Mouse (Mus musculus) granulocyte monocyte progenitor cell, adult 5-6 weeks (primary cell): ENCODE data around the gene Cltb. TPM values are rescaled to one million over a fixed set of nuclear protein-coding genes. Genes with fewer than 3 reads are reported as not detected.
"Not testable (repeated sequence)": the region's sequence is repeated elsewhere in the genome, so short reads cannot be mapped to it uniquely, and the experiment has no call there.

Experiments
- ATAC-seq: replicated peaks from 2 replicates; pipeline ENCODE4 v1.8.0; 2016; ENCODE audit warnings: mild to moderate bottlenecking, moderate TSS enrichment, inconsistent platforms; ENCODE audit not compliant: poor library complexity, severe bottlenecking
- total RNA-seq, 2 experiments: library from RNA; stranded (forward) in 1 of 2; stranded (reverse) in 1 of 2; fragments of 200-712, 200-1000 nt in 1 of 2; fragments of >200 nt in 1 of 2; fragmentation: Nextera tagmentation in 1 of 2; gene quantifications; 2 replicates each; pipeline ENCODE4 v1.2.3; 2014 to 2017

Cltb gene
- total RNA-seq (2014; fragmentation: Nextera tagmentation) (4.5 and 6.6 TPM in 2 replicates), total RNA-seq (2017) (7.8 and 12.3 TPM in 2 replicates)

- ATAC-seq, result peak; percentile 80
Measured at GRCm38 (mm10) chr13:54610972-54611754, at the start of gene Cltb. Gene Cltb (minus strand): TSS chr13:54611344.

- ATAC-seq, result no peak
Measured at GRCm38 (mm10) chr13:54660877-54661276, 49.7 kb upstream of the Cltb start.

GRCm38 (mm10) chr13:54650461-54650860 lies 39.3 kb upstream of the Cltb start:
- no peak for ATAC-seq

- no peak for ATAC-seq
Measured at GRCm38 (mm10) chr13:54635011-54635410, 23.9 kb upstream of the Cltb start.

GRCm38 (mm10) chr13:54632731-54633277 lies 21.7 kb upstream of the Cltb start:
- ATAC-seq, result no peak

- ATAC-seq, result no peak
Measured at GRCm38 (mm10) chr13:54629128-54629527, 18.0 kb upstream of the Cltb start.

- peak; percentile 24 for ATAC-seq
Measured at GRCm38 (mm10) chr13:54621960-54622521, 10.9 kb upstream of the Cltb start.

GRCm38 (mm10) chr13:54621155-54621932 lies 10.2 kb upstream of the Cltb start, which contains the start of gene Faf2:
Gene Faf2 (plus strand): TSS chr13:54621784.
- peak; percentile 95 for ATAC-seq

GRCm38 (mm10) chr13:54616998-54617397 lies 5.9 kb upstream of the Cltb start:
- peak; percentile 29; the same call in 1 of the 2 replicates for ATAC-seq

GRCm38 (mm10) chr13:54616307-54616706 lies 5.2 kb upstream of the Cltb start:
- no peak for ATAC-seq

GRCm38 (mm10) chr13:54613141-54613540 lies 2.0 kb upstream of the Cltb start:
- ATAC-seq, result not testable (repeated sequence)

- ATAC-seq, result peak; percentile 27
Measured at GRCm38 (mm10) chr13:54610613-54610971, 552 bp downstream of the Cltb start.

GRCm38 (mm10) chr13:54609301-54609700 lies 1.8 kb downstream of the Cltb start:
- no peak for ATAC-seq

- no peak for ATAC-seq
Measured at GRCm38 (mm10) chr13:54608666-54609065, 2.5 kb downstream of the Cltb start.

- ATAC-seq, result no peak
Measured at GRCm38 (mm10) chr13:54608002-54608401, 3.1 kb downstream of the Cltb start.

- ATAC-seq, result no peak
Measured at GRCm38 (mm10) chr13:54607204-54607603, 3.9 kb downstream of the Cltb start.

- no peak for ATAC-seq
Measured at GRCm38 (mm10) chr13:54605426-54605825, 5.7 kb downstream of the Cltb start.

GRCm38 (mm10) chr13:54604221-54604620 lies 6.9 kb downstream of the Cltb start:
- ATAC-seq, result no peak

- no peak for ATAC-seq
Measured at GRCm38 (mm10) chr13:54603501-54603900, 7.6 kb downstream of the Cltb start.

GRCm38 (mm10) chr13:54602639-54603111 lies 8.5 kb downstream of the Cltb start:
- no peak for ATAC-seq
